Mouse (Mus musculus): ENCODE data around the gene Tbc1d32. TPM values are rescaled to one million over a fixed set of nuclear protein-coding genes. Genes with fewer than 3 reads are reported as not detected.

Gene Tbc1d32
- total and polyA plus RNA-seq, 3 experiments = 4.4 to 5.9 (median 4.6) TPM

GRCm38 (mm10) chr10:56025400-56025799 lies 203.1 kb downstream of the Tbc1d32 start:
- no peaks in the 10 kb centered on the region for H3K27me3 ChIP-seq (replicated peaks)
- dilution Hi-C loops (cut with MboI; ENCODE audit: extremely low pct_ligation_motif_present, extremely low pct_unique_long_range_greater_than_20kb, low sequenced_read_pairs) (no loop called here), in situ Hi-C loops (cut with MboI; ENCODE audit: low pct_ligation_motif_present, low pct_unique_long_range_greater_than_20kb, low sequenced_read_pairs) (no loop called here)
- no peak for DNase-seq (ENCODE audit: extremely low read depth)
- no peaks in the 10 kb centered on the region for H3K9me3 ChIP-seq (replicated peaks; ENCODE audit: low read length)
- H3K4me3 ChIP-seq (replicated peaks in 1 of 3; ENCODE audit: low read depth in 2 of 3, low read length in 2 of 3, poor library complexity in 1 of 3) = no peak overlapping the region
- TF ChIP-seq NELFE (IDR thresholded peaks at IDR 0.05; ENCODE audit: low read depth, low read length) = no peak
- no peak for TF ChIP-seq POLR2AphosphoS2 (IDR thresholded peaks at IDR 0.05; ENCODE audit: low read depth, low read length)
- no peak for TF ChIP-seq USF2 (conservative IDR thresholded peaks at IDR 0.05; ENCODE audit: low read depth, low read length)
- H3K4me1 ChIP-seq (ENCODE audit: control insufficient read depth in 1 of 2, insufficient read depth in 2 of 2) = no peaks in the 10 kb centered on the region
- H3K9ac ChIP-seq (ENCODE audit: insufficient read depth, low read depth) = no peak overlapping the region
- no peak overlapping the region for H3K27ac ChIP-seq (ENCODE audit: insufficient read depth, low read depth)
- no peak overlapping the region for H3K4me2 ChIP-seq (ENCODE audit: insufficient read depth, low read depth, poor library complexity, severe bottlenecking)
- no peaks in the 10 kb centered on the region for H3K36me3 ChIP-seq (replicated peaks in 1 of 2; ENCODE audit: control insufficient read depth in 1 of 2, insufficient read depth in 1 of 2, low read length in 1 of 2)
- H3K79me2 ChIP-seq (replicated peaks; ENCODE audit: control insufficient read depth, extremely low read depth, insufficient read depth, poor library complexity, severe bottlenecking) = no peaks in the 10 kb centered on the region

- no peak for DNase-seq (ENCODE audit: extremely low read depth)
- H3K27ac ChIP-seq (ENCODE audit: insufficient read depth, low read depth) = no peak overlapping the region
- TF ChIP-seq TBP (conservative IDR thresholded peaks at IDR 0.05; ENCODE audit: low read depth, low read length) (no peak), MAFK (IDR thresholded peaks at IDR 0.05; ENCODE audit: insufficient replicate concordance, low read length) (no peak), ETS1 (conservative IDR thresholded peaks at IDR 0.05; ENCODE audit: low read depth, low read length) (no peak), EP300 (IDR thresholded peaks at IDR 0.05; ENCODE audit: low read length) (no peak), POLR2A (IDR thresholded peaks at IDR 0.05; ENCODE audit: low read depth, low read length) (no peak), SMC3 (IDR thresholded peaks at IDR 0.05; ENCODE audit: low read depth, low read length) (no peak), GABPA (IDR thresholded peaks at IDR 0.05; ENCODE audit: insufficient replicate concordance, low read depth, low read length) (no peak), SIN3A (IDR thresholded peaks at IDR 0.05; ENCODE audit: low read length) (no peak), UBTF (IDR thresholded peaks at IDR 0.05; ENCODE audit: low read depth, low read length) (no peak), MXI1 (IDR thresholded peaks at IDR 0.05; ENCODE audit: low read depth, low read length) (no peak), TCF12 (IDR thresholded peaks at IDR 0.05; ENCODE audit: low read depth, low read length) (no peak), USF2 (conservative IDR thresholded peaks at IDR 0.05; ENCODE audit: low read depth, low read length) (no peak), POLR2AphosphoS2 (IDR thresholded peaks at IDR 0.05; ENCODE audit: low read depth, low read length) (no peak)
- no peak overlapping the region for H3K9ac ChIP-seq (ENCODE audit: insufficient read depth, low read depth)
- no peaks in the 10 kb centered on the region for H3K9me3 ChIP-seq (replicated peaks; ENCODE audit: low read length)
- no peak overlapping the region for H3K4me3 ChIP-seq (replicated peaks in 1 of 3; ENCODE audit: low read depth in 2 of 3, low read length in 2 of 3, poor library complexity in 1 of 3)
- H3K27me3 ChIP-seq (replicated peaks) = no peaks in the 10 kb centered on the region
- no peaks in the 10 kb centered on the region for H3K4me1 ChIP-seq (ENCODE audit: control insufficient read depth in 1 of 2, insufficient read depth in 2 of 2)
- H3K4me2 ChIP-seq (ENCODE audit: insufficient read depth, low read depth, poor library complexity, severe bottlenecking) = no peak overlapping the region
- dilution Hi-C loops (cut with MboI; ENCODE audit: extremely low pct_ligation_motif_present, extremely low pct_unique_long_range_greater_than_20kb, low sequenced_read_pairs) (no loop called here), in situ Hi-C loops (cut with MboI; ENCODE audit: low pct_ligation_motif_present, low pct_unique_long_range_greater_than_20kb, low sequenced_read_pairs) (no loop called here)
- H3K36me3 ChIP-seq (replicated peaks in 1 of 2; ENCODE audit: control insufficient read depth in 1 of 2, insufficient read depth in 1 of 2, low read length in 1 of 2) = no peaks in the 10 kb centered on the region
- H3K79me2 ChIP-seq (replicated peaks; ENCODE audit: control insufficient read depth, extremely low read depth, insufficient read depth, poor library complexity, severe bottlenecking) = no peaks in the 10 kb centered on the region
Measured at GRCm38 (mm10) chr10:56024579-56024978, 203.9 kb downstream of the Tbc1d32 start.

GRCm38 (mm10) chr10:55979898-55980521 lies 248.5 kb downstream of the Tbc1d32 start:
- H3K4me2 ChIP-seq (ENCODE audit: insufficient read depth, low read depth, poor library complexity, severe bottlenecking) = peak overlapping the region; percentile 56
- no peaks in the 10 kb centered on the region for H3K9me3 ChIP-seq (replicated peaks; ENCODE audit: low read length)
- H3K9ac ChIP-seq (ENCODE audit: insufficient read depth, low read depth) = no peak overlapping the region
- no peaks in the 10 kb centered on the region for H3K27me3 ChIP-seq (replicated peaks)
- dilution Hi-C loops (cut with MboI; ENCODE audit: extremely low pct_ligation_motif_present, extremely low pct_unique_long_range_greater_than_20kb, low sequenced_read_pairs) (no loop called here), in situ Hi-C loops (cut with MboI; ENCODE audit: low pct_ligation_motif_present, low pct_unique_long_range_greater_than_20kb, low sequenced_read_pairs) (no loop called here)
- H3K27ac ChIP-seq (ENCODE audit: insufficient read depth, low read depth) = no peak overlapping the region
- no peaks in the 10 kb centered on the region for H3K79me2 ChIP-seq (replicated peaks; ENCODE audit: control insufficient read depth, extremely low read depth, insufficient read depth, poor library complexity, severe bottlenecking)
- peak; percentile 65 for DNase-seq (ENCODE audit: extremely low read depth)
- no peaks in the 10 kb centered on the region for H3K4me1 ChIP-seq (ENCODE audit: control insufficient read depth in 1 of 2, insufficient read depth in 2 of 2)
- H3K4me3 ChIP-seq (replicated peaks in 1 of 3; ENCODE audit: low read depth in 2 of 3, low read length in 2 of 3, poor library complexity in 1 of 3) = no peak overlapping the region
- H3K36me3 ChIP-seq (replicated peaks in 1 of 2; ENCODE audit: control insufficient read depth in 1 of 2, insufficient read depth in 1 of 2, low read length in 1 of 2) = no peaks in the 10 kb centered on the region
- TF ChIP-seq RAD21 (IDR thresholded peaks at IDR 0.05; ENCODE audit: low read depth, low read length) (peak; percentile 80), RCOR1 (conservative IDR thresholded peaks at IDR 0.05; ENCODE audit: low read depth, low read length) (no peak), E2F4 (IDR thresholded peaks at IDR 0.05; ENCODE audit: insufficient replicate concordance, low read depth, low read length) (no peak), CHD2 (IDR thresholded peaks at IDR 0.05; ENCODE audit: low read length) (no peak), JUN (IDR thresholded peaks at IDR 0.05; ENCODE audit: insufficient read depth, low read depth, low read length) (no peak), ZC3H11A (IDR thresholded peaks at IDR 0.05; ENCODE audit: low read depth, low read length) (peak; percentile 24; the same call in 1 of the 2 replicates), USF2 (conservative IDR thresholded peaks at IDR 0.05; ENCODE audit: low read depth, low read length) (no peak), JUND (conservative IDR thresholded peaks at IDR 0.05; ENCODE audit: low read depth, low read length) (no peak), ELF1 (IDR thresholded peaks at IDR 0.05; ENCODE audit: low read depth, low read length) (no peak), ZKSCAN1 (IDR thresholded peaks at IDR 0.05; ENCODE audit: borderline replicate concordance, low read depth, low read length) (no peak), MAX (IDR thresholded peaks at IDR 0.05; ENCODE audit: low read length) (no peak), USF1 (IDR thresholded peaks at IDR 0.05; ENCODE audit: low read depth, low read length) (no peak), NELFE (IDR thresholded peaks at IDR 0.05; ENCODE audit: low read depth, low read length) (no peak), POLR2AphosphoS2 (IDR thresholded peaks at IDR 0.05; ENCODE audit: low read depth, low read length) (no peak), MAZ (IDR thresholded peaks at IDR 0.05; ENCODE audit: low read depth, low read length) (no peak)
